Mouse (Mus musculus) lung, embryonic 14.5 days (tissue): Measurements from ENCODE around the gene Tex37. TPM values are rescaled to one million over a fixed set of nuclear protein-coding genes. Genes with fewer than 3 reads are reported as not detected.

ENCODE experiments used
- ATAC-seq: fragments of 200-750 bp; cut with Nextera tagmentation; 2 replicates; pipeline ENCODE4 v1.8.0; 2017; ENCODE audit warnings: mild to moderate bottlenecking, moderate TSS enrichment, moderate library complexity; ENCODE audit not compliant: insufficient read depth
- DNase-seq: peaks from one replicate; pipeline ENCODE4 v3.0.0-alpha.2; 2015
- H3K27ac ChIP-seq: fragments of 300-500 bp; sonication (generic); 2 replicates; pipeline ENCODE4 v1.5.1; 2014; ENCODE audit warnings: low read depth, mild to moderate bottlenecking, moderate library complexity
- H3K27me3 ChIP-seq: fragments of 300-500 bp; sonication (generic); 2 replicates; pipeline ENCODE4 v1.6.1; 2014; ENCODE audit warnings: low read length, control low read depth; ENCODE audit not compliant: insufficient read depth
- H3K36me3 ChIP-seq: fragments of 300-500 bp; sonication (generic); 2 replicates; pipeline ENCODE4 v1.6.1; 2014; ENCODE audit warnings: control low read depth; ENCODE audit not compliant: insufficient read depth
- H3K4me1 ChIP-seq: fragments of 300-500 bp; sonication (generic); 2 replicates; pipeline ENCODE4 v1.6.1; 2014; ENCODE audit warnings: antibody characterized with exemption, control low read depth; ENCODE audit not compliant: insufficient read depth
- H3K4me2 ChIP-seq: fragments of 300-500 bp; sonication (generic); 2 replicates; pipeline ENCODE4 v1.6.1; 2014; ENCODE audit warnings: mild to moderate bottlenecking
- H3K4me3 ChIP-seq: fragments of 300-500 bp; sonication (generic); 2 replicates; pipeline ENCODE4 v1.5.1; 2014; ENCODE audit warnings: low read depth, low read length
- H3K9ac ChIP-seq: fragments of 300-500 bp; sonication (generic); 2 replicates; pipeline ENCODE4 v1.6.1; 2014
- H3K9me3 ChIP-seq: fragments of 300-500 bp; sonication (generic); 2 replicates; pipeline ENCODE4 v1.6.1; 2016; ENCODE audit warnings: low read depth, low read length, control low read depth
- CTCF ChIP-seq: IDR thresholded peaks from 2 replicates; pipeline ENCODE4 v1.5.1; 2016; ENCODE audit warnings: antibody characterized with exemption, low read depth
- WGBS: fragments of 180-500 bp; shearing (Covaris S2); extraction: QIAGEN DNeasy Blood & Tissue Kit; methylation state at CpG from one replicate; pipeline ENCODE4 v1.1.7; 2014; 5-methylcytosine and 5-hydroxymethylcytosine counted together
- polyA plus RNA-seq: library from polyadenylated mRNA; unstranded; fragments of >200 nt; fragmentation: Nextera tagmentation; extraction: Ambion mirVana; gene quantifications from 2 replicates; pipeline ENCODE4 v1.2.1, GENCODE M21; 2014

Tex37 gene
- polyA plus RNA-seq, 1 experiment from 2014 or later: not detected

DNA sequence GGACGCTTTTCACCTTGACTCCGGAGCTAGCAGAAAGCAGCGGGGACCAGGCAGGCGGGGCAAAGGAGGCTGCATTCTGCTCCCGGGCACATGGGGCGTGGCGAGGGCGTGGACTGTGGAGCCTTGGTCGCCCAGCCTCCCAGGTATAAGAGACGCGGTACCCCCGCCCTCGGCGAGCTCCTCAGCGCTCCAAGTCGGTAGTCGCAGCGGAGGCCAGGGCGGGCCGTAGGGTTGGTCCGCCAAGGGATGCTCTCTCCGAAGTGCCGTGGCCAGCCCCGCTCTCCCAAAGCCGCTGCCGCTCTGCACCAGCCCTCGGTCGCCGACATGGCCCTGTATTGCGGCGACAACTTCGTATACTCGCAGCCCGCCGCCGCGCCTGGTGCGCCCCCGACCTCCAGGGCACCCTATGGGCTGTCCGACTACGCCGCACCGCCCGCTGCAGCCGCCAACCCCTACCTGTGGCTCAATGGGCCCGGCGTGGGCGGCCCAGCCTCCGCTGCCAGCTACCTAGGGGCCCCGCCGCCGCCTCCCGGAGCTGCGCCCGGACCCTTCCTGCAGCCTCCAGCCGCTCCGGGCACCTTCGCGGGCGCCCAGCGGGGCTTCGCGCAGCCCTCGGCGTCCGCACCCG, 37.7 kb upstream of the Tex37 start, which contains the start of gene Foxi3:
Foxi3 (plus strand) TSS at position 247 of the 628 bp plus-strand sequence.
- ATAC-seq: peak; percentile 89
- peak; percentile 66 for DNase-seq
- TF ChIP-seq CTCF: no peak
- Histone ChIP-seq H3K27me3 (peaks cover 77% of the 10 kb centered on the region), H3K4me1 (no peaks in the 10 kb centered on the region), H3K4me2 (peak within 1 kb of the TSS; percentile 79), H3K27ac (no peak within 1 kb of the TSS), H3K4me3 (peak within 1 kb of the TSS; percentile 42), H3K36me3 (no peaks in the 10 kb centered on the region), H3K9ac (peak within 1 kb of the TSS; percentile 23), H3K9me3 (no peaks in the 10 kb centered on the region)
- under 1% methylated on average over 67 of the region's 67 CpGs for WGBS

- peak overlapping the region; percentile 79 for H3K4me2 ChIP-seq
- 3% methylated on average over 12 of the region's 12 CpGs for WGBS
- no peaks in the 10 kb centered on the region for H3K36me3 ChIP-seq
- no peaks in the 10 kb centered on the region for H3K9me3 ChIP-seq
- DNase-seq: no peak
- H3K27ac ChIP-seq: no peak overlapping the region
- H3K4me3 ChIP-seq: peak overlapping the region; percentile 42
- H3K27me3 ChIP-seq: peaks cover 75% of the 10 kb centered on the region
- ATAC-seq: no peak
- H3K4me1 ChIP-seq: no peaks in the 10 kb centered on the region
- no peak for TF ChIP-seq CTCF
- no peak overlapping the region for H3K9ac ChIP-seq
These were observed 37.1 kb upstream of the Tex37 start for GRCm38 (mm10) chr6:70955841-70956240.

GRCm38 (mm10) chr6:70955291-70955800, 36.6 kb upstream of the Tex37 start:
- Histone ChIP-seq H3K9ac (no peak overlapping the region), H3K27me3 (peaks cover 70% of the 10 kb centered on the region), H3K27ac (no peak overlapping the region), H3K36me3 (no peaks in the 10 kb centered on the region), H3K9me3 (no peaks in the 10 kb centered on the region), H3K4me2 (no peak overlapping the region), H3K4me1 (no peaks in the 10 kb centered on the region), H3K4me3 (no peak overlapping the region)
- DNase-seq: peak; percentile 24
- TF ChIP-seq CTCF: no peak
- no peak for ATAC-seq
- WGBS: 6% methylated on average over 14 of the region's 14 CpGs

- H3K4me1 ChIP-seq: no peaks in the 10 kb centered on the region
- 11% methylated on average over 6 of the region's 6 CpGs for WGBS
- ATAC-seq (no peak), DNase-seq (peak; percentile 73)
- no peaks in the 10 kb centered on the region for H3K36me3 ChIP-seq
- H3K9me3 ChIP-seq: no peaks in the 10 kb centered on the region
- no peak overlapping the region for H3K9ac ChIP-seq
- TF ChIP-seq CTCF: peak; percentile 50
- peaks cover 61% of the 10 kb centered on the region for H3K27me3 ChIP-seq
- H3K4me2 ChIP-seq: no peak overlapping the region
- H3K27ac ChIP-seq: no peak overlapping the region
- no peak overlapping the region for H3K4me3 ChIP-seq
These were observed 35.3 kb upstream of the Tex37 start for GRCm38 (mm10) chr6:70954040-70954439.

DNA sequence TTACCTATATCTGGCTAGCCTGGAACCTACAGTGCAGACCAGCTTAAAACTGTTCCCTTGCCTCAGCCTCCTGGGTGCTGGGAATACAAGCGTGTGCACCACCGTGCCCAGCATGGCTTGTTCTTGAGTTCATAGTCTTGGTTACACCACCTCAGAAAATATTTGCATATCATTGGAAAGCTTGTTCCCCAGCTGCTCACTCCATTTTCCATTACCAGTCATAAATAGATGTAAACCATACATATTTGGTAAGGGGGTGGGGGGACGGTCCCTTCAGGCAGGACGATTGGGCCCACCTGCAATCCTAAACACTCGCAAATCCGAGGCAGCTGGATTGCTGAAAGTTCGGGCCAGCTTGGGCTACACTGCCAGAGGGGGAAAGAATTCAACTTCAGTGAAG, 34.5 kb upstream of the Tex37 start:
- 71% methylated on average over 7 of the region's 7 CpGs for WGBS
- Histone ChIP-seq H3K27ac (no peak overlapping the region), H3K4me2 (no peak overlapping the region), H3K9me3 (no peaks in the 10 kb centered on the region), H3K9ac (no peak overlapping the region), H3K4me3 (no peak overlapping the region), H3K4me1 (no peaks in the 10 kb centered on the region), H3K27me3 (peaks cover 54% of the 10 kb centered on the region), H3K36me3 (no peaks in the 10 kb centered on the region)
- TF ChIP-seq CTCF: no peak
- no peak for ATAC-seq
- DNase-seq: no peak

DNA sequence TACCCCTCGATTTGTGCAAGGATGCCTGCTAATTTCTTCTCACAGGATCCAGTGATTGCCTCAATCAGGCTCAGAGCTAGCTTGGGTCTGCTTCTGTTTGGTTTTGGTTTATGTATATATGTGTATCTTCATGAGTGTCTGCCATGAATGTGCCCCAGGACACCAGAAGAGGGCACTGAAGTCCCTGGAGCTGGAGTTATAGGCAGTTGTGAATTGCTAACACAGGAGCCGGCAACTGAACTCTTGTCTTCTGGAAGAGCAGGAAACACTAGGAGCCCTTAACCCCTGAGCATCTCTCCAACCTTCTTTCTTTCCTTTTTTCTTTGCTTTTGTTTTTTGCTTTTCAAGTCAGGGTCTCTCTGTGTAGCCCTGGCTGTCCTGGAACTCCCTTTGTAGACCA, 13.1 kb upstream of the Tex37 start:
- no peaks in the 10 kb centered on the region for H3K36me3 ChIP-seq
- WGBS: 83% methylated on average over 2 of the region's 2 CpGs

GRCm38 (mm10) chr6:70921274-70922074, 2.7 kb upstream of the Tex37 start:
- H3K27ac ChIP-seq: no peak overlapping the region
- no peaks in the 10 kb centered on the region for H3K4me1 ChIP-seq
- peak overlapping the region; percentile 48 for H3K4me2 ChIP-seq
- H3K9ac ChIP-seq: peak overlapping the region; percentile 37; the same call in 1 of the 2 replicates
- peak; percentile 76 for DNase-seq
- WGBS: 5% methylated on average over 22 of the region's 22 CpGs
- H3K36me3 ChIP-seq: no peaks in the 10 kb centered on the region
- peak; percentile 79 for TF ChIP-seq CTCF
- H3K4me3 ChIP-seq: no peak overlapping the region
- no peaks in the 10 kb centered on the region for H3K27me3 ChIP-seq
- no peaks in the 10 kb centered on the region for H3K9me3 ChIP-seq
- ATAC-seq: 0 out of 2 replicates have a peak, but pooled peaks have one; percentile 44

More for the DNA sequence above, 13.1 kb upstream of the Tex37 start:
- no peak for TF ChIP-seq CTCF
- Histone ChIP-seq H3K4me2 (no peak overlapping the region), H3K27me3 (no peaks in the 10 kb centered on the region), H3K4me1 (no peaks in the 10 kb centered on the region), H3K4me3 (no peak overlapping the region), H3K9me3 (no peaks in the 10 kb centered on the region), H3K27ac (no peak overlapping the region), H3K9ac (no peak overlapping the region)
- ATAC-seq: no peak
- DNase-seq: no peak
